Mouse (Mus musculus) testis, adult 2 months (tissue): ENCODE measurements around the gene Timm13.

Source experiments
- CTCF ChIP-seq: fragments of 200-500 bp; IDR thresholded peaks from 2 replicates; pipeline ENCODE4 v1.5.1; 2012; ENCODE audit warnings: low read depth, mild to moderate bottlenecking, inconsistent platforms, low read length, moderate library complexity; ENCODE audit not compliant: control insufficient read depth, insufficient read depth, insufficient replicate concordance
- POLR2A ChIP-seq: fragments of 200-500 bp; IDR thresholded peaks from 2 replicates; pipeline ENCODE4 v1.6.1; 2012; ENCODE audit warnings: low read depth, mild to moderate bottlenecking, inconsistent platforms, low read length, moderate library complexity; ENCODE audit not compliant: control insufficient read depth

GRCm38 (mm10) chr10:80943701-80944100, 42.9 kb upstream of the Timm13 start:
- TF ChIP-seq CTCF (no peak), POLR2A (no peak)
